Mouse (Mus musculus): ENCODE results near the gene Bpifa6. TPM values are rescaled to one million over a fixed set of nuclear protein-coding genes. Genes with fewer than 3 reads are reported as not detected.

Bpifa6 gene
- polyA plus RNA-seq, 1 experiment from 2014 or later: not detected

Other genes with a start within 250 kb of the Bpifa6 start
- 234 and 269 TPM in 2 replicates for gene Mapre1, start 233.7 kb upstream of the Bpifa6 start, polyA plus RNA-seq (2015; fragmentation: Nextera tagmentation; extraction: Ambion mirVana)
- not detected in 2 replicates for gene Efcab8, start 195.0 kb upstream of the Bpifa6 start, polyA plus RNA-seq (2015; fragmentation: Nextera tagmentation; extraction: Ambion mirVana)
- gene Sun5, start 103.9 kb upstream of the Bpifa6 start, polyA plus RNA-seq (2015; fragmentation: Nextera tagmentation; extraction: Ambion mirVana): not detected in 2 replicates
- not detected in 2 replicates for gene Bpifb2, start 99.9 kb upstream of the Bpifa6 start, polyA plus RNA-seq (2015; fragmentation: Nextera tagmentation; extraction: Ambion mirVana)
- gene Bpifb6, start 74.6 kb upstream of the Bpifa6 start, polyA plus RNA-seq (2015; fragmentation: Nextera tagmentation; extraction: Ambion mirVana): not detected in 2 replicates
- gene Bpifb3, start 56.7 kb upstream of the Bpifa6 start, polyA plus RNA-seq (2015; fragmentation: Nextera tagmentation; extraction: Ambion mirVana): not detected in 2 replicates
- gene Bpifb4, start 36.7 kb upstream of the Bpifa6 start, polyA plus RNA-seq (2015; fragmentation: Nextera tagmentation; extraction: Ambion mirVana): not detected in 2 replicates
- gene Bpifa2, start 33.3 kb downstream of the Bpifa6 start, polyA plus RNA-seq (2015; fragmentation: Nextera tagmentation; extraction: Ambion mirVana): not detected in 2 replicates
- not detected in 2 replicates for gene Bpifa3, start 155.4 kb downstream of the Bpifa6 start, polyA plus RNA-seq (2015; fragmentation: Nextera tagmentation; extraction: Ambion mirVana)
- not detected in 2 replicates for gene Bpifa1, start 167.9 kb downstream of the Bpifa6 start, polyA plus RNA-seq (2015; fragmentation: Nextera tagmentation; extraction: Ambion mirVana)
- gene Bpifa5, start 187.7 kb downstream of the Bpifa6 start, polyA plus RNA-seq (2015; fragmentation: Nextera tagmentation; extraction: Ambion mirVana): not detected in 2 replicates
- gene Bpifb1, start 215.9 kb downstream of the Bpifa6 start, polyA plus RNA-seq (2015; fragmentation: Nextera tagmentation; extraction: Ambion mirVana): 0.09 TPM in 1 of 2 replicates, not detected in the other
- gene Bpifb5, start 248.8 kb downstream of the Bpifa6 start, polyA plus RNA-seq (2015; fragmentation: Nextera tagmentation; extraction: Ambion mirVana): 0.42 and 0.86 TPM in 2 replicates